ENCODE assay signal across 8 mouse cellular contexts in the genomic region with DNA sequence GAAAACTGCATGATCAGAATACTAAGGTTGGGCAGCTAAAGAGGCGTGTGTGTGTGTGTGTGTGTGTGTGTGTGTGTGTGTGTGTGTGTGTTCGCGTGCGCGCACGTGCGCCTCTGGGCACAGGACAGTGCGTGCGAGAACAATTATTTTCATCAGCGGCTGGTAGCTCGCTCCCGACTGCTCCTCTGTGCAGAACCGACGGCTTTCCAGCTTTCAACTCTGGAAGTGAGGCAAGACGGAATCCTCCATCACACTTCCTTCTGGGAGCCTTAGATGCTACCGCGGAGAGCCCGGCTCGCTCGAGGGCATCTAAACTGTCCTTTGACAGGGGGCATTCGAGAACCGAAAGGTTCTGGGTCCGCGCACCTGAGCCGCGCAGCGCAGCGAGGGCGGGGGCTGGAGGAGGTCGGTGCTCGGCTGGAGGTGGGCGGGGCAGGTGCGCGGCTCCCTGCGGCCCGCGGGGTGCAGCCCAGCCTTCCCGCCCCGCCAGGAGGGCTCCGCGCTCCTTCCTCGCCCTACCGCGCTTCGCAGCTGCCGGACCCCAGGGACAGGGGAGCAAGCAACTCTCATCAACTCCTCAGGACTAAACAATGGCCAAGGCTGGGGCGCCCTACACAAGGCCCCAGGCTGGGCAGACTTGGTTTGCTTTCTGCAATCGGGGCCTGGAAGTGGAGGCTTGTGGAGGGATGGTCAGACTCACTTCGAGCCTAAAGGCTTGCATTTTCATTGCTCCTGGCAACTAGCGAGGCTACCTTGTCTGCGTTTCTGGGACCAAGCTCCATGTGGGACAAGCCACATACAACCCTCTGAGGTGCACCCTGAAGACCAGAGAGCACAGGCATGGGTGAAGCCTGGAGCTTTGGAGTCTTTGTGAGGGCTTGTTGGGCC. TPM values are rescaled to one million over a fixed set of nuclear protein-coding genes. Genes with fewer than 3 reads are reported as not detected.
DNase-seq lines count a peak whose midpoint lies in the region; ATAC-seq lines count a peak whose summit lies in the region.

A gene (plus strand): TSS at position 146 of the 888 bp plus-strand sequence.

- H3K4me3 ChIP-seq in kidney, embryonic 15.5 days (replicated peaks), result peak within 1 kb of the TSS; percentile 27
- peak within 1 kb of the TSS; percentile 32 for H3K4me3 ChIP-seq in heart, embryonic 16.5 days (ENCODE audit: low read length)
- H3K4me3 ChIP-seq in midbrain, embryonic 11.5 days (ENCODE audit: low read depth, low read length), result peak within 1 kb of the TSS; percentile 31

- H3K27ac ChIP-seq in kidney, embryonic 15.5 days, result no peak within 1 kb of the TSS
- H3K27ac ChIP-seq in heart, embryonic 16.5 days (ENCODE audit: low read length), result no peak within 1 kb of the TSS
- no peak within 1 kb of the TSS for H3K27ac ChIP-seq in midbrain, embryonic 11.5 days (ENCODE audit: low read depth, low read length)

- H3K9me3 ChIP-seq in kidney, embryonic 15.5 days (replicated peaks), result no peaks in the 10 kb centered on the region
- H3K9me3 ChIP-seq in heart, embryonic 16.5 days (replicated peaks; ENCODE audit: control insufficient read depth, low read length), result 0 out of 2 replicates have a peak, but pooled peaks cover 2% of the 10 kb centered on the region
- no peaks in the 10 kb centered on the region for H3K9me3 ChIP-seq in midbrain, embryonic 11.5 days (ENCODE audit: control insufficient read depth, low read length)

- peaks cover 7% of the 10 kb centered on the region for H3K4me1 ChIP-seq in kidney, embryonic 15.5 days
- peaks cover 5% of the 10 kb centered on the region for H3K4me1 ChIP-seq in heart, embryonic 16.5 days (ENCODE audit: control insufficient read depth, insufficient read depth, low read length)
- H3K4me1 ChIP-seq in midbrain, embryonic 11.5 days (ENCODE audit: control insufficient read depth, insufficient read depth, low read length), result peaks cover 5% of the 10 kb centered on the region

- peak within 1 kb of the TSS; percentile 51 for H3K4me2 ChIP-seq in kidney, embryonic 15.5 days
- peak within 1 kb of the TSS; percentile 49 for H3K4me2 ChIP-seq in heart, embryonic 16.5 days (ENCODE audit: low read depth, low read length)
- peak within 1 kb of the TSS; percentile 48 for H3K4me2 ChIP-seq in midbrain, embryonic 11.5 days

- no peak for DNase-seq in kidney, adult 9 months
- peak; percentile 72 for DNase-seq in cerebellum, adult 8-10 months
- peak; percentile 96 for DNase-seq in midbrain, embryonic 11.5 days (ENCODE audit: low spot score, missing footprints)
- DNase-seq in adrenal gland, postnatal 4 days (ENCODE audit: low spot score in 2 of 2), result no peak
- DNase-seq in adrenal gland, postnatal 36 days, result no peak
- DNase-seq in thymus, postnatal 10 days (ENCODE audit: low spot score in 2 of 2), result no peak

- H3K9ac ChIP-seq in kidney, embryonic 15.5 days, result no peak within 1 kb of the TSS
- H3K9ac ChIP-seq in heart, embryonic 16.5 days (ENCODE audit: low read length), result no peak within 1 kb of the TSS
- peak within 1 kb of the TSS; percentile 34; the same call in 1 of the 2 replicates for H3K9ac ChIP-seq in midbrain, embryonic 11.5 days (ENCODE audit: low read length)

- 1% methylated on average over 51 of the region's 51 CpGs for WGBS in kidney, embryonic 15.5 days
- WGBS in heart, embryonic 16.5 days, result 2% methylated on average over 49 of the region's 51 CpGs
- 2% methylated on average over 51 of the region's 51 CpGs for WGBS in midbrain, embryonic 11.5 days

- peaks cover 87% of the 10 kb centered on the region for H3K27me3 ChIP-seq in kidney, embryonic 15.5 days
- H3K27me3 ChIP-seq in heart, embryonic 16.5 days (ENCODE audit: control insufficient read depth, insufficient read depth, low read length), result peaks cover 53% of the 10 kb centered on the region
- peaks cover 34% of the 10 kb centered on the region for H3K27me3 ChIP-seq in midbrain, embryonic 11.5 days (ENCODE audit: control insufficient read depth, insufficient read depth, low read length)

- peak; percentile 67 for ATAC-seq in kidney, embryonic 15.5 days (replicated peaks; ENCODE audit: low FRiP score)
- no peak for ATAC-seq in heart, embryonic 16.5 days (replicated peaks; ENCODE audit: extremely low read depth, insufficient read depth, low FRiP score)
- peak; percentile 79 for ATAC-seq in midbrain, embryonic 11.5 days (ENCODE audit: low FRiP score)

- H3K36me3 ChIP-seq in kidney, embryonic 15.5 days, result no peaks in the 10 kb centered on the region
- H3K36me3 ChIP-seq in heart, embryonic 16.5 days (ENCODE audit: control insufficient read depth, insufficient read depth), result no peaks in the 10 kb centered on the region
- no peaks in the 10 kb centered on the region for H3K36me3 ChIP-seq in midbrain, embryonic 11.5 days (ENCODE audit: control insufficient read depth, insufficient read depth, low read length)

RNA-seq across cellular contexts. Expression of the gene that starts here (rescaled TPM):
- not detected in 2 replicates for polyA plus RNA-seq in kidney, embryonic 15.5 days (2015; fragmentation: Nextera tagmentation; extraction: Ambion mirVana)
- polyA plus RNA-seq in heart, embryonic 16.5 days (2015; fragmentation: Nextera tagmentation; extraction: Ambion mirVana), result not detected in 2 replicates
- 0.41 and 0.45 TPM in 2 replicates for polyA plus RNA-seq in midbrain, embryonic 11.5 days (2014; fragmentation: Nextera tagmentation; extraction: Ambion mirVana)
- not detected for total RNA-seq in adrenal gland, postnatal 4 days (2021)
- total RNA-seq in adrenal gland, postnatal 36 days (2021), result not detected

Comparison
In these comparisons a context has a peak if more than half of its experiments do, and no peak if none do; other contexts are left out.
1. Peak in ATAC-seq, H3K4me3 ChIP-seq and H3K4me2 ChIP-seq in kidney, embryonic 15.5 days; RNA of the gene not detected or under 1 TPM.
2. Peak in DNase-seq, ATAC-seq, H3K4me3 ChIP-seq, H3K9ac ChIP-seq and H3K4me2 ChIP-seq in midbrain, embryonic 11.5 days; RNA of the gene not detected or under 1 TPM.